Mouse (Mus musculus): ENCODE results near the gene Lin52. TPM values are rescaled to one million over a fixed set of nuclear protein-coding genes. Genes with fewer than 3 reads are reported as not detected.

Gene Lin52
- 28.4 and 28.6 TPM in 2 replicates for polyA plus RNA-seq (2016; fragmentation: Nextera tagmentation; extraction: Ambion mirVana)

GRCm38 (mm10) chr12:84450718-84451646 is at the start of gene Lin52, which contains the start of gene Aldh6a1:
Lin52 (plus strand) TSS chr12:84451422.
Aldh6a1 (minus strand) TSS chr12:84451004.
- DNase-seq (ENCODE audit: low spot score), result peak; percentile 94
- WGBS, result under 1% methylated on average over 49 of the region's 49 CpGs
- Histone ChIP-seq H3K27me3 (replicated peaks; ENCODE audit: low read depth, poor library complexity, severe bottlenecking) (0 out of 2 replicates have a peak, but pooled peaks cover 4% of the 10 kb centered on the region), H3K36me3 (replicated peaks) (peaks cover 7% of the 10 kb centered on the region), H3K9me3 (no peaks in the 10 kb centered on the region), H3K4me3 (peak within 1 kb of the TSS; percentile 92), H3K4me1 (peaks cover 24% of the 10 kb centered on the region), H3K27ac (replicated peaks) (peak within 1 kb of the TSS; percentile 84)

GRCm38 (mm10) chr12:84402923-84403322 is 48.3 kb upstream of the Lin52 start:
- 83% methylated on average over 9 of the region's 9 CpGs for WGBS
- no peak for DNase-seq (ENCODE audit: low spot score)
- peaks cover 4% of the 10 kb centered on the region for H3K4me1 ChIP-seq
- H3K36me3 ChIP-seq (replicated peaks), result no peaks in the 10 kb centered on the region
- H3K27ac ChIP-seq (replicated peaks), result no peak overlapping the region
- no peaks in the 10 kb centered on the region for H3K27me3 ChIP-seq (replicated peaks; ENCODE audit: low read depth, poor library complexity, severe bottlenecking)
- no peak overlapping the region for H3K4me3 ChIP-seq
- no peaks in the 10 kb centered on the region for H3K9me3 ChIP-seq

- no peak for DNase-seq (ENCODE audit: low spot score)
- peaks cover 19% of the 10 kb centered on the region for H3K4me1 ChIP-seq
- H3K27me3 ChIP-seq (replicated peaks; ENCODE audit: low read depth, poor library complexity, severe bottlenecking), result peaks cover 4% of the 10 kb centered on the region
- H3K4me3 ChIP-seq, result no peak overlapping the region
- 87% methylated on average over 6 of the region's 6 CpGs for WGBS
- H3K27ac ChIP-seq (replicated peaks), result no peak overlapping the region
- no peaks in the 10 kb centered on the region for H3K36me3 ChIP-seq (replicated peaks)
- no peaks in the 10 kb centered on the region for H3K9me3 ChIP-seq
Measured at GRCm38 (mm10) chr12:84404541-84404940, 46.7 kb upstream of the Lin52 start.

- Histone ChIP-seq H3K36me3 (replicated peaks) (no peaks in the 10 kb centered on the region), H3K27me3 (replicated peaks; ENCODE audit: low read depth, poor library complexity, severe bottlenecking) (peaks cover 13% of the 10 kb centered on the region), H3K9me3 (no peaks in the 10 kb centered on the region), H3K27ac (replicated peaks) (no peak overlapping the region), H3K4me1 (peaks cover 19% of the 10 kb centered on the region), H3K4me3 (no peak overlapping the region)
- no peak for DNase-seq (ENCODE audit: low spot score)
- 60% methylated on average over 4 of the region's 4 CpGs for WGBS
Measured at GRCm38 (mm10) chr12:84407259-84407658, 44.0 kb upstream of the Lin52 start.

GRCm38 (mm10) chr12:84407874-84408818 is 43.1 kb upstream of the Lin52 start:
- peak overlapping the region; percentile 85 for H3K4me3 ChIP-seq
- no peak for DNase-seq (ENCODE audit: low spot score)
- 2% methylated on average over 52 of the region's 52 CpGs for WGBS
- no peaks in the 10 kb centered on the region for H3K9me3 ChIP-seq
- peak overlapping the region; percentile 86 for H3K27ac ChIP-seq (replicated peaks)
- peaks cover 19% of the 10 kb centered on the region for H3K4me1 ChIP-seq
- peaks cover 13% of the 10 kb centered on the region for H3K27me3 ChIP-seq (replicated peaks; ENCODE audit: low read depth, poor library complexity, severe bottlenecking)
- no peaks in the 10 kb centered on the region for H3K36me3 ChIP-seq (replicated peaks)

GRCm38 (mm10) chr12:84408819-84409507 is 42.3 kb upstream of the Lin52 start, which contains the start of the genes Entpd5 and Bbof1:
Entpd5 (minus strand) TSS chr12:84409029.
Bbof1 (plus strand) TSS chr12:84409071.
- WGBS, result 1% methylated on average over 63 of the region's 63 CpGs
- peak within 1 kb of the TSS; percentile 85 for H3K4me3 ChIP-seq

GRCm38 (mm10) chr12:84416834-84417604 is 34.2 kb upstream of the Lin52 start, which contains the start of gene Rnf113a2:
Rnf113a2 (plus strand) TSS chr12:84417196.
- WGBS, result 3% methylated on average over 50 of the region's 50 CpGs
- H3K36me3 ChIP-seq (replicated peaks), result peaks cover 6% of the 10 kb centered on the region

More at GRCm38 (mm10) chr12:84408819-84409507, 42.3 kb upstream of the Lin52 start, which contains the start of the genes Entpd5 and Bbof1:
- DNase-seq (ENCODE audit: low spot score), result peak; percentile 90
- no peaks in the 10 kb centered on the region for H3K9me3 ChIP-seq
- peak within 1 kb of the TSS; percentile 86 for H3K27ac ChIP-seq (replicated peaks)
- H3K4me1 ChIP-seq, result peaks cover 19% of the 10 kb centered on the region
- H3K27me3 ChIP-seq (replicated peaks; ENCODE audit: low read depth, poor library complexity, severe bottlenecking), result peaks cover 13% of the 10 kb centered on the region
- no peaks in the 10 kb centered on the region for H3K36me3 ChIP-seq (replicated peaks)

GRCm38 (mm10) chr12:84417605-84417922 is 33.7 kb upstream of the Lin52 start:
- DNase-seq (ENCODE audit: low spot score), result no peak
- peak overlapping the region; percentile 80 for H3K27ac ChIP-seq (replicated peaks)
- peaks cover 7% of the 10 kb centered on the region; the same call in 1 of the 2 replicates for H3K27me3 ChIP-seq (replicated peaks; ENCODE audit: low read depth, poor library complexity, severe bottlenecking)
- 37% methylated on average over 18 of the region's 18 CpGs for WGBS
- peaks cover 6% of the 10 kb centered on the region for H3K36me3 ChIP-seq (replicated peaks)
- H3K4me3 ChIP-seq, result peak overlapping the region; percentile 68
- peaks cover 6% of the 10 kb centered on the region; the same call in 1 of the 2 replicates for H3K9me3 ChIP-seq
- peaks cover 6% of the 10 kb centered on the region; the same call in 1 of the 2 replicates for H3K4me1 ChIP-seq

More at GRCm38 (mm10) chr12:84416834-84417604, 34.2 kb upstream of the Lin52 start, which contains the start of gene Rnf113a2:
- Histone ChIP-seq H3K27ac (replicated peaks) (peak within 1 kb of the TSS; percentile 80), H3K4me3 (peak within 1 kb of the TSS; percentile 68), H3K4me1 (peaks cover 6% of the 10 kb centered on the region; the same call in 1 of the 2 replicates), H3K9me3 (peaks cover 6% of the 10 kb centered on the region; the same call in 1 of the 2 replicates), H3K27me3 (replicated peaks; ENCODE audit: low read depth, poor library complexity, severe bottlenecking) (peaks cover 7% of the 10 kb centered on the region; the same call in 1 of the 2 replicates)
- peak; percentile 86 for DNase-seq (ENCODE audit: low spot score)

GRCm38 (mm10) chr12:84423990-84424389 is 27.2 kb upstream of the Lin52 start:
- WGBS, result 55% methylated on average over 3 of the region's 3 CpGs
- Histone ChIP-seq H3K4me3 (no peak overlapping the region), H3K36me3 (replicated peaks) (no peaks in the 10 kb centered on the region), H3K9me3 (no peaks in the 10 kb centered on the region), H3K4me1 (no peaks in the 10 kb centered on the region), H3K27ac (replicated peaks) (no peak overlapping the region), H3K27me3 (replicated peaks; ENCODE audit: low read depth, poor library complexity, severe bottlenecking) (no peaks in the 10 kb centered on the region)
- no peak for DNase-seq (ENCODE audit: low spot score)

GRCm38 (mm10) chr12:84429825-84430224 is 21.4 kb upstream of the Lin52 start:
- Histone ChIP-seq H3K36me3 (replicated peaks) (no peaks in the 10 kb centered on the region), H3K27me3 (replicated peaks; ENCODE audit: low read depth, poor library complexity, severe bottlenecking) (no peaks in the 10 kb centered on the region), H3K27ac (replicated peaks) (no peak overlapping the region), H3K4me1 (no peaks in the 10 kb centered on the region), H3K9me3 (no peaks in the 10 kb centered on the region), H3K4me3 (no peak overlapping the region)
- 96% methylated on average over 2 of the region's 2 CpGs for WGBS
- DNase-seq (ENCODE audit: low spot score), result no peak

GRCm38 (mm10) chr12:84438697-84439096 is 12.5 kb upstream of the Lin52 start:
- no peaks in the 10 kb centered on the region for H3K27me3 ChIP-seq (replicated peaks; ENCODE audit: low read depth, poor library complexity, severe bottlenecking)
- no peaks in the 10 kb centered on the region for H3K4me1 ChIP-seq
- H3K27ac ChIP-seq (replicated peaks), result no peak overlapping the region
- H3K4me3 ChIP-seq, result no peak overlapping the region
- no peaks in the 10 kb centered on the region for H3K36me3 ChIP-seq (replicated peaks)
- no peak for DNase-seq (ENCODE audit: low spot score)
- 79% methylated on average over 2 of the region's 2 CpGs for WGBS
- no peaks in the 10 kb centered on the region for H3K9me3 ChIP-seq
